Mouse (Mus musculus): ENCODE data around the gene 1700001P01Rik.

- peak; percentile 73 for TF ChIP-seq CTCF (IDR thresholded peaks at IDR 0.05; ENCODE audit: low read depth)
- TF ChIP-seq EP300 (IDR thresholded peaks at IDR 0.05; ENCODE audit: low read depth), result no peak
Observed at GRCm38 (mm10) chr11:97793165-97793564, 17.4 kb upstream of the 1700001P01Rik start.

All from liver, embryonic 14.5 days (tissue).